Mouse (Mus musculus) monocyte, adult 2 months (primary cell): ENCODE results near the gene Sumo2.
A peak's percentile ranks its signal among the peaks of the same experiment; 100 is the strongest.
"Not testable (repeated sequence)": the region's sequence is repeated elsewhere in the genome, so short reads cannot be mapped to it uniquely, and the experiment has no call there.

ENCODE experiments used
- DNase-seq, 2 experiments: peaks; one replicate each; pipeline ENCODE4 v3.0.0; 2022; ENCODE audit warnings: low spot score in 2 of 2, low read depth in 1 of 2

The Sumo2 gene

GRCm38 (mm10) chr11:115536038-115536681, at the start of gene Sumo2:
TSS of gene Sumo2 (minus strand) at chr11:115536276.
- DNase-seq: peak; percentile 94 to 97

- DNase-seq: no peak
These were observed 49.6 kb upstream of the Sumo2 start for GRCm38 (mm10) chr11:115585573-115586100.

- no peak for DNase-seq
These were observed 48.4 kb upstream of the Sumo2 start for GRCm38 (mm10) chr11:115584376-115585073.

- no peak for DNase-seq
These were observed 47.0 kb upstream of the Sumo2 start for GRCm38 (mm10) chr11:115582913-115583606.

- no peak for DNase-seq
These were observed 43.0 kb upstream of the Sumo2 start for GRCm38 (mm10) chr11:115579080-115579479.

- no peak for DNase-seq
These were observed 28.9 kb upstream of the Sumo2 start for GRCm38 (mm10) chr11:115564961-115565360.

- peak; percentile 86 to 89 for DNase-seq
These were observed 28.2 kb upstream of the Sumo2 start, which contains the start of gene Nup85 for GRCm38 (mm10) chr11:115564064-115564809. TSS of gene Nup85 (plus strand) at chr11:115564434.

GRCm38 (mm10) chr11:115563406-115563805, 27.3 kb upstream of the Sumo2 start:
- DNase-seq: no peak

GRCm38 (mm10) chr11:115555717-115556116, 19.6 kb upstream of the Sumo2 start:
- DNase-seq: no peak

- no peak for DNase-seq
These were observed 16.7 kb upstream of the Sumo2 start for GRCm38 (mm10) chr11:115552783-115553182.

- no peak for DNase-seq
These were observed 7.5 kb upstream of the Sumo2 start for GRCm38 (mm10) chr11:115543571-115543970.

- no peak for DNase-seq
These were observed 2.0 kb upstream of the Sumo2 start for GRCm38 (mm10) chr11:115538045-115538444.

GRCm38 (mm10) chr11:115536856-115537568, 936 bp upstream of the Sumo2 start:
- no peak for DNase-seq

- peak in 1 of 2 experiments; percentile 46 for DNase-seq
These were observed 557 bp downstream of the Sumo2 start for GRCm38 (mm10) chr11:115535401-115536037.

GRCm38 (mm10) chr11:115534759-115535371, 1.2 kb downstream of the Sumo2 start:
- no peak for DNase-seq

- DNase-seq: not testable (repeated sequence)
These were observed 9.6 kb downstream of the Sumo2 start for GRCm38 (mm10) chr11:115526446-115526845.

GRCm38 (mm10) chr11:115522703-115523102, 13.4 kb downstream of the Sumo2 start:
- DNase-seq: no peak

- DNase-seq: no peak
These were observed 13.8 kb downstream of the Sumo2 start for GRCm38 (mm10) chr11:115522238-115522637.

GRCm38 (mm10) chr11:115521080-115521479, 15.0 kb downstream of the Sumo2 start:
- DNase-seq: no peak
